Mouse (Mus musculus): ENCODE results near the gene Rabl3. TPM values are rescaled to one million over a fixed set of nuclear protein-coding genes. Genes with fewer than 3 reads are reported as not detected.
A peak's percentile ranks its signal among the peaks of the same experiment; 100 is the strongest.

The Rabl3 gene
- polyA plus RNA-seq, 1 experiment from 2014 or later = 11.7 TPM

GRCm38 (mm10) chr16:37572117-37572754, 32.6 kb downstream of the Rabl3 start:
- POLR2A ChIA-PET = interaction anchor here (1.2 kb wide), 1 partner anchor 12 kb away, joined by 4 read pairs; no protein-coding TSS in a partner anchor
- no peak for DNase-seq (ENCODE audit: low read depth, low spot score)
- no peaks in the 10 kb centered on the region for H3K27me3 ChIP-seq
- TF ChIP-seq CTCF (IDR thresholded peaks at IDR 0.05) = no peak
- no peak for ATAC-seq
- CTCF ChIA-PET = interaction anchor here (1.7 kb wide), 1 partner anchor 10 kb away, joined by 4 read pairs; no protein-coding TSS in a partner anchor
- in situ Hi-C loops (cut with MboI; ENCODE audit: low pct_unique_long_range_greater_than_20kb) = no loop called here

- peak; percentile 29 for TF ChIP-seq CTCF (IDR thresholded peaks at IDR 0.05)
- DNase-seq (ENCODE audit: low read depth, low spot score) = no peak
Observed at GRCm38 (mm10) chr16:37573061-37573460, 33.4 kb downstream of the Rabl3 start.

GRCm38 (mm10) chr16:37575325-37575724, 35.6 kb downstream of the Rabl3 start:
- POLR2A ChIA-PET = no interaction called here
- ATAC-seq (no peak), DNase-seq (ENCODE audit: low read depth, low spot score) (no peak)
- H3K27me3 ChIP-seq = no peaks in the 10 kb centered on the region
- TF ChIP-seq CTCF (IDR thresholded peaks at IDR 0.05) = no peak
- in situ Hi-C loops (cut with MboI; ENCODE audit: low pct_unique_long_range_greater_than_20kb) = no loop called here
- CTCF ChIA-PET = no interaction called here

More at GRCm38 (mm10) chr16:37573061-37573460, 33.4 kb downstream of the Rabl3 start:
- ChIA-PET CTCF (no interaction called here), POLR2A (interaction anchor here (0.7 kb wide), 1 partner anchor 30 kb away, joined by 3 read pairs; no protein-coding TSS in a partner anchor)
- ATAC-seq = no peak
- in situ Hi-C loops (cut with MboI; ENCODE audit: low pct_unique_long_range_greater_than_20kb) = no loop called here
- H3K27me3 ChIP-seq = no peaks in the 10 kb centered on the region

GRCm38 (mm10) chr16:37579591-37579990, 39.9 kb downstream of the Rabl3 start:
- in situ Hi-C loops (cut with MboI; ENCODE audit: low pct_unique_long_range_greater_than_20kb) = no loop called here
- ChIA-PET POLR2A (interaction anchor here (0.5 kb wide), 1 partner anchor 8 kb away, joined by 3 read pairs; no protein-coding TSS in a partner anchor), CTCF (interaction anchor here (0.8 to 1.7 kb wide), 3 partner anchors 12 to 24 kb away, joined by 3 to 4 read pairs (median 4); no protein-coding TSS in a partner anchor)
- no peaks in the 10 kb centered on the region for H3K27me3 ChIP-seq
- DNase-seq (ENCODE audit: low read depth, low spot score) = no peak
- TF ChIP-seq CTCF (IDR thresholded peaks at IDR 0.05) = no peak
- no peak for ATAC-seq

- in situ Hi-C loops (cut with MboI; ENCODE audit: low pct_unique_long_range_greater_than_20kb) = no loop called here
- ChIA-PET CTCF (interaction anchor here (0.8 to 1.7 kb wide), 3 partner anchors 12 to 25 kb away, joined by 3 to 4 read pairs (median 4); no protein-coding TSS in a partner anchor), POLR2A (interaction anchor here (0.5 kb wide), 1 partner anchor 8 kb away, joined by 3 read pairs; no protein-coding TSS in a partner anchor)
- no peak for TF ChIP-seq CTCF (IDR thresholded peaks at IDR 0.05)
- no peak for DNase-seq (ENCODE audit: low read depth, low spot score)
- no peak for ATAC-seq
- H3K27me3 ChIP-seq = no peaks in the 10 kb centered on the region
Observed at GRCm38 (mm10) chr16:37579994-37580393, 40.3 kb downstream of the Rabl3 start, which contains the start of gene Hgd. TSS of gene Hgd (plus strand) at chr16:37580153.

- H3K27me3 ChIP-seq = no peaks in the 10 kb centered on the region
- in situ Hi-C loops (cut with MboI; ENCODE audit: low pct_unique_long_range_greater_than_20kb) = no loop called here
- DNase-seq (ENCODE audit: low read depth, low spot score) (no peak), ATAC-seq (no peak)
- TF ChIP-seq CTCF (IDR thresholded peaks at IDR 0.05) = no peak
- POLR2A ChIA-PET = interaction anchor here (0.6 kb wide), 1 partner anchor 51 kb away, joined by 4 read pairs; no protein-coding TSS in a partner anchor
- CTCF ChIA-PET = no interaction called here
Observed at GRCm38 (mm10) chr16:37580651-37581050, 41.0 kb downstream of the Rabl3 start.

- ChIA-PET POLR2A (no interaction called here), CTCF (interaction anchor here (1.2 kb wide), 1 partner anchor 9 kb away, joined by 3 read pairs; no protein-coding TSS in a partner anchor)
- no peaks in the 10 kb centered on the region for H3K27me3 ChIP-seq
- ATAC-seq (no peak), DNase-seq (ENCODE audit: low read depth, low spot score) (no peak)
- in situ Hi-C loops (cut with MboI; ENCODE audit: low pct_unique_long_range_greater_than_20kb) = no loop called here
- no peak for TF ChIP-seq CTCF (IDR thresholded peaks at IDR 0.05)
Observed at GRCm38 (mm10) chr16:37581901-37582300, 42.2 kb downstream of the Rabl3 start.

- CTCF ChIA-PET = interaction anchor here (1.8 kb wide), 1 partner anchor 13 kb away, joined by 5 read pairs; no protein-coding TSS in a partner anchor
Observed at GRCm38 (mm10) chr16:37583306-37583705, 43.6 kb downstream of the Rabl3 start.

GRCm38 (mm10) chr16:37583801-37584200, 44.1 kb downstream of the Rabl3 start:
- no peak for DNase-seq (ENCODE audit: low read depth, low spot score)
- POLR2A ChIA-PET = interaction anchor here (1.6 kb wide), 1 partner anchor 16 kb away, joined by 3 read pairs; no protein-coding TSS in a partner anchor
- no peak for ATAC-seq
- in situ Hi-C loops (cut with MboI; ENCODE audit: low pct_unique_long_range_greater_than_20kb) = no loop called here
- H3K27me3 ChIP-seq = no peaks in the 10 kb centered on the region
- CTCF ChIA-PET = interaction anchor here (1.3 to 1.8 kb wide), 2 partner anchors 13 to 40 kb away, joined by 3 to 5 read pairs; no protein-coding TSS in a partner anchor
- TF ChIP-seq CTCF (IDR thresholded peaks at IDR 0.05) = no peak

More at GRCm38 (mm10) chr16:37583306-37583705, 43.6 kb downstream of the Rabl3 start:
- POLR2A ChIA-PET = interaction anchor here (1.6 kb wide), 1 partner anchor 16 kb away, joined by 3 read pairs; no protein-coding TSS in a partner anchor
- TF ChIP-seq CTCF (IDR thresholded peaks at IDR 0.05) = no peak
- DNase-seq (ENCODE audit: low read depth, low spot score) (no peak), ATAC-seq (no peak)
- in situ Hi-C loops (cut with MboI; ENCODE audit: low pct_unique_long_range_greater_than_20kb) = no loop called here
- no peaks in the 10 kb centered on the region for H3K27me3 ChIP-seq

- DNase-seq (ENCODE audit: low read depth, low spot score) = no peak
Observed at GRCm38 (mm10) chr16:37584218-37585035, 44.7 kb downstream of the Rabl3 start.

More at GRCm38 (mm10) chr16:37584218-37585035, 44.7 kb downstream of the Rabl3 start:
- in situ Hi-C loops (cut with MboI; ENCODE audit: low pct_unique_long_range_greater_than_20kb) = no loop called here
- ChIA-PET CTCF (interaction anchor here (1.0 to 1.8 kb wide), 3 partner anchors 12 to 41 kb away, joined by 3 to 5 read pairs (median 3); no protein-coding TSS in a partner anchor), POLR2A (interaction anchor here (1.1 to 1.6 kb wide), 2 partner anchors 13 to 17 kb away, joined by 3 to 4 read pairs; no protein-coding TSS in a partner anchor)
- peak; percentile 87 for ATAC-seq
- no peak for TF ChIP-seq CTCF (IDR thresholded peaks at IDR 0.05)
- H3K27me3 ChIP-seq = no peaks in the 10 kb centered on the region

Data from Patski (cell line).